Mouse (Mus musculus) olfactory bulb, adult 2 months (tissue): Measurements from ENCODE around the gene Lgals3bp. TPM values are rescaled to one million over a fixed set of nuclear protein-coding genes. Genes with fewer than 3 reads are reported as not detected.
"Not testable (repeated sequence)": the region's sequence is repeated elsewhere in the genome, so short reads cannot be mapped to it uniquely, and the experiment has no call there.

ENCODE experiments used
- H3K27ac ChIP-seq: fragments of 200-500 bp; 2 replicates; pipeline ENCODE4 v1.5.1; 2012; ENCODE audit warnings: low read depth, low read length; ENCODE audit not compliant: insufficient read depth
- H3K4me1 ChIP-seq: fragments of 200-500 bp; 2 replicates; pipeline ENCODE4 v1.6.1; 2012; ENCODE audit warnings: low read length; ENCODE audit not compliant: control insufficient read depth, insufficient read depth
- H3K4me3 ChIP-seq: fragments of 200-500 bp; 2 replicates; pipeline ENCODE4 v1.5.1; 2012; ENCODE audit warnings: mild to moderate bottlenecking, low read depth, low read length, moderate library complexity; ENCODE audit not compliant: insufficient read depth
- CTCF ChIP-seq: fragments of 200-500 bp; IDR thresholded peaks from 2 replicates; pipeline ENCODE4 v1.5.1; 2012; ENCODE audit warnings: low read depth, mild to moderate bottlenecking, low read length, moderate library complexity; ENCODE audit not compliant: insufficient read depth
- POLR2A ChIP-seq: fragments of 200-500 bp; IDR thresholded peaks from 2 replicates; pipeline ENCODE4 v1.6.1; 2012; ENCODE audit warnings: mild to moderate bottlenecking, low read depth, low read length, moderate library complexity; ENCODE audit not compliant: insufficient read depth
- WGBS: fragments of 180-500 bp; shearing (Covaris S2); methylation state at CpG from one replicate; pipeline ENCODE4 v1.1.7; 2018; 5-methylcytosine and 5-hydroxymethylcytosine counted together
- polyA plus RNA-seq: library from polyadenylated mRNA; stranded (reverse); fragments of >200 nt; gene quantifications from 2 replicates; pipeline ENCODE4 v1.2.4, GENCODE M21; 2012; ENCODE audit warnings: low replicate concordance; ENCODE audit not compliant: missing spikeins, insufficient read depth, insufficient read length

The Lgals3bp gene
- polyA plus RNA-seq, 1 experiment: not detected

DNA sequence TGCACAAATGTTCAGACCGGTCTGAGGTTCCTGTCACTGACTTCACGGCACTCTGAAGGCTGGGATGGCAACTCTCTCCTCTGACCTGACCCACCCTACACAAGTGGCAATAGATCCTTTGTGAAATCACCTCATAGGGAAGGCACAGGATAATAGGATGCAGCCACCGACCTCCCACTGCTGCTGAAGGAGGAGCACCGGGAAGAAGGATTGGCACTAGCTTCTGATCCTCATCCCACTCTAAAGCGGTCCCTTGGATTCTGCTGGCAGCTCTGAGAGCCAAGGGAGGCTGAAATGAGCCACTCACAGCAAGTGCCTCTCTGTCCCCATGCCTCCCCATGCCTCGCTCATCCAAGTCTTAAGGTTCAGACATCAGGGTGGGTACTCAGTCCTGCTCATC is 7.4 kb downstream of the Lgals3bp start:
- WGBS: 62% methylated on average over 6 of the region's 6 CpGs
- TF ChIP-seq CTCF (no peak), POLR2A (no peak)
- H3K4me1 ChIP-seq: no peaks in the 10 kb centered on the region
- H3K4me3 ChIP-seq: no peak overlapping the region
- H3K27ac ChIP-seq: no peak overlapping the region

DNA sequence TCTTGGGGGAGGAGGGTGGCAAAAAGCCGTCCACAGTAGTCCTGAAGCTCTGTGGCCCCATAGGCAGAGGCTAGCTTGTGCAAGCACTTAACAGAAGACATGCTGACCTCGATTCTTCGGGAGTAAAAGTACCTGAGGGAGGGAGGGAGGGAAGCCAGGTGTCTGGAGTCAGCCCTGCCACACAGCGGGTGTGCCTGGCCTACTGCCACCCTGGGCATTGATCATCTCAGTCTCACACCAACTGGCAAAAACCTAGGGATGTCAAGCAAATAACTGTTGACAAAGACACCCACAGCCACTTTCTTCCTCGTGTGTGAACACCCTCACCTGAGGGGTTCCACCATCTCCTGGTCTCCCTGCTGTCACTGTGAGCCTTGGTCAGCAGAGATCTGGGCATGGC is 7.9 kb downstream of the Lgals3bp start:
- 80% methylated on average over 5 of the region's 5 CpGs for WGBS
- Histone ChIP-seq H3K4me3 (no peak overlapping the region), H3K4me1 (no peaks in the 10 kb centered on the region), H3K27ac (no peak overlapping the region)
- TF ChIP-seq POLR2A (no peak), CTCF (no peak)

DNA sequence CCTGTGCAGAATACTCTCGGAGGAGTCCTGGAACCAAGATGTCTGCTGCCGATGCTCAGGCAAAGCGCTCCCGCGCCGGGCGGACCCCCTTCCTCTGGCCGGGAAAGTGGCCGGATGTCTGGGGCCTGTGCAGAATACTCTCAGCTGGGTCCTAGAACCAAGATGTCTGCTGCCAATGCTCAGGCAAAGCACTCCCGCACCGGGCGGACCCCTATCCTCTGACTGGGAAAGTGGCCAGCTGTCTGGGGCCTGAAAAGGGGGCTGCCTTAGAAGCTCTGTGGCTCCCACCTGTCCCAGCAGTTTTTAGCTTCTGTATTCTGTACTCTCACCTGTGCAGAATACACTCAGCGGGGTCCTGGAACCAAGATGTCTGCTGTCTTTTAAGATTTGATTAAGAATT is 14.1 kb downstream of the Lgals3bp start:
- not testable (repeated sequence) for H3K4me1 ChIP-seq, H3K4me3 ChIP-seq, H3K27ac ChIP-seq
- WGBS: 87% methylated on average over 13 of the region's 13 CpGs

DNA sequence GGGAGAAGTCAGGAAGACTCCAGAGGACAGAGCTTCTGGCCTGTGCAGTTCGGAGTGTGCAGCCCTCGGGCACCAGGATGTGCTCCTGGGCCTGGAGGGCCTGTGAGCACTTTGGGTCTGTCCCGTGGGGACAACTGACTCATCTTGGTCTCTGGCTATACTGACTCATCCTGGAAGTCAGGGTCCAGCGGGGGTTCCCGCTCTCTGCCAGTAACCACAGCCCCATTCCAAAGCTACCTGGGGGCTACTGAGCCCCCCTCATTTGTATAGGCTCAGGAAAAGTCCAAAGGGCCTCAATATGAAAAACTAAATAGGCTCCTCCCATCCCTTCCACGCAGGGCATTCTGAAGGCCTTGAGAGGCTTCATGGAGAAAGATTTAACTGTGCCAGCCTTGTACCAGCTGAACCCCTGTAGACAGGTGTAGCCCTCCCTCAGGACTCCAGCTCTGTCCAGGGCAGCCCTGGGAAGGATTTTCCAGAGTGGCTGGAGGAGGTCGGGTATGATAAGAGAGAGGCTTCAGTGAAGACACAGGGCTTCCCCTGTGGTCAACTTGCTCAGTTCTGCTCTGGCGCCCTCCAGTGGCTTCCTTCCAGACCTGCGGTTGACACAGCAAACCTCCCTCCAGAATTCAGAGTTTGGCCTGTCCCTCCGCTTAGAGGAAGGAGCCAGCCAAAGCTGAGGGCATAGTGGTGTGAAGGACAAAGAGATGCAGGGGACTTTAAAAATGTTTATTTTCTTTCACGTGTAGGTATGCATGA is 22.5 kb downstream of the Lgals3bp start:
- Histone ChIP-seq H3K27ac (no peak overlapping the region), H3K4me1 (peaks cover 13% of the 10 kb centered on the region), H3K4me3 (no peak overlapping the region)
- WGBS: 40% methylated on average over 11 of the region's 11 CpGs
- TF ChIP-seq CTCF (peak; percentile 77; the same call in 1 of the 2 replicates), POLR2A (no peak)

DNA sequence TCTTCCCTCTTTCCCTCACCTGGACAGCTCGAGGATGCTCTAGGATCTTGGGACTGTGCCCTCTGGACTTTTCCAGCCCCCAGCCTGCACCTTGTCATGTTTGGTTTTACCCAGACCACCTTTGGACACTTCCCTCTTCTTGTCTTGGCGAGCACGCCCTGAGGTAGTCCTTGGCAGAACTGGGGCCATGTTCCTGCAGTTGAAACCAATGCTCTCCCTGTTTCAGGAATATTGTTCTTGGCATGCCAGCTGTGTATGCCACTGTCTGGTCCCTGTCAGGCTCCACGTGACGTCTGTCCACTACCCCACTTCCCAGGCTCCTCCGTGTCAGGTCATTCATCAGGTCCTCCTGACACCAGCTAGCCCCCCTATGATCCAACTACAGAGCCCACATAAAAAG is 23.2 kb downstream of the Lgals3bp start:
- Histone ChIP-seq H3K4me3 (no peak overlapping the region), H3K27ac (no peak overlapping the region), H3K4me1 (peaks cover 13% of the 10 kb centered on the region)
- 93% methylated on average over 6 of the region's 6 CpGs for WGBS
- no peak for TF ChIP-seq CTCF
- no peak for TF ChIP-seq POLR2A

DNA sequence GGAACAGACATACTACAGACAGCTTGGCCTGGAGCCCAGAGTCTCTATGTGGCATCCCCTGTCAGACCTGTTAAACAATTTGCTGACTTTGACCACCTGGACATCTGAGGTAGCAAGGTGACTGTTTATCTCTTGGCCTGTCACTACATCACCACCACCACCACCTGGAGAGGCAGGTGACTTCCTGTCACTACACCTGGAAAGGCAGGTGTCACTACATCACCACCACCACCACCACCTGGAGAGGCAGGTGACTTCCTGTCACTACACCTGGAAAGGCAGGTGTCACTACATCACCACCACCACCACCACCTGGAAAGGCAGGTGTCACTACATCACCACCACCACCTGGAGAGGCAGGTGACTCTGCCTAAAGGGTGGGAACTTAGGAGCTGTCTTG is 25.6 kb downstream of the Lgals3bp start:
- H3K27ac ChIP-seq, H3K4me3 ChIP-seq: not testable (repeated sequence)
- H3K4me1 ChIP-seq: peaks cover 13% of the 10 kb centered on the region

DNA sequence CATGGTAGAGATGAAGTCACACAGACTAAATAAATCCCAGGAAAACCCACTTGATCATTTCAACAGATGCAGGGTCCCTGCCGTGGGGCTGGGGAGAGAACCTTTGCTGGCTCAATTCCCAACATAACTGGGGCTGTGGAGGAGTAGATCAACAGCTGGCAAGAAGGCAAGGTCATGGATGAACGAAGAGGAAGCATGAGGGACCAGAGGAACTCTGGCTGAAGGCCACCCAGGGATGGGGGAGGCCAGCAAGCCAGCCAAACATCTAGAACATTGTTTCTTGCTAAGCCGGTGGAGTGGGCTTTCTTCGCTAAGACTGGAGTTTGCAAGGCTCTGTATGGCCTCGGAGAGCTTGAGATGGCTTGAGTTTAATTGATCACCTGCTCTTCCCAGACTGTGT is 26.0 kb downstream of the Lgals3bp start:
- WGBS: 74% methylated on average over 5 of the region's 5 CpGs
- Histone ChIP-seq H3K4me1 (peaks cover 13% of the 10 kb centered on the region), H3K27ac (no peak overlapping the region), H3K4me3 (no peak overlapping the region)
- TF ChIP-seq POLR2A (no peak), CTCF (no peak)

DNA sequence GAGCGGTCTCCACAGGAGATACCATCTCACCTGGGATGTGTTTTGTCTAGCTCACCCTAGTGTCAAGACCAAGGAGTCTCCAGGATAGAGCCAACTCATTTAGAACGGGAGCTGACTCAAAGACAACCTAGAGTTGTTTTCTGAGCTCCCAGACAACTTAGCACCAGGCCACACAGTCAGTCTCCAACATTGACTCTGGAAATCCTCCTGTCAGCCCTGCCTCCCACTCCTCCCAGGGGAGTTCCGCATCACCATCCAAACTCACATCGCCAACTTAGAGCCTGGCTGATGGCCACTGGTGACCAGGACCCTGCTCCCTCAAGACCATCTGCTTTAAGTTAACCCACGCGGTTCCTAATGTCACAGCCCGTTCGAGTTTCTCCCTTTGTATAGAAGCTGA is 26.4 kb downstream of the Lgals3bp start:
- no peak overlapping the region for H3K4me3 ChIP-seq
- 89% methylated on average over 8 of the region's 8 CpGs for WGBS
- TF ChIP-seq CTCF (no peak), POLR2A (no peak)

DNA sequence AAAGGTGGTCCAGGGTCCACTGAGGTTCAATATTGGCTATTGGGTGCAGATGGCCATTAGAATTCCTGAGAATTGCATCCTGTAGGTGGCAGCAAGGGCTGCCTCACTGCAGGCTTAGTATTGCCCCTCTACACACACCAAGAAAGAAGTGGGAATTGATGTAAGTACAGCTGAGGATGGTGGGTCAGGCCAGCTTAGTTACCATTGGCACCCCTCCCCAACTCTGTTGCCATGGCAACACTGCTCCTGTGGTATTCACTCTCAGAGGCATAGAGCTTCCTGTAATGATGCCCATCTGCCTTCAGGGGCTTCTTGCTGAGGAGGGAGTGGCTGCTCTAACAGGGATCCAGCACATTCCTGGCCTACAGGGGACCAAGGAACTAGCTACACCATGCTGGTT is 26.9 kb downstream of the Lgals3bp start:
- TF ChIP-seq POLR2A: no peak
- TF ChIP-seq CTCF: no peak
- Histone ChIP-seq H3K4me3 (no peak overlapping the region), H3K27ac (no peak overlapping the region), H3K4me1 (peaks cover 13% of the 10 kb centered on the region)

More for the DNA sequence above, 26.4 kb downstream of the Lgals3bp start:
- no peak overlapping the region for H3K27ac ChIP-seq
- peaks cover 13% of the 10 kb centered on the region for H3K4me1 ChIP-seq

DNA sequence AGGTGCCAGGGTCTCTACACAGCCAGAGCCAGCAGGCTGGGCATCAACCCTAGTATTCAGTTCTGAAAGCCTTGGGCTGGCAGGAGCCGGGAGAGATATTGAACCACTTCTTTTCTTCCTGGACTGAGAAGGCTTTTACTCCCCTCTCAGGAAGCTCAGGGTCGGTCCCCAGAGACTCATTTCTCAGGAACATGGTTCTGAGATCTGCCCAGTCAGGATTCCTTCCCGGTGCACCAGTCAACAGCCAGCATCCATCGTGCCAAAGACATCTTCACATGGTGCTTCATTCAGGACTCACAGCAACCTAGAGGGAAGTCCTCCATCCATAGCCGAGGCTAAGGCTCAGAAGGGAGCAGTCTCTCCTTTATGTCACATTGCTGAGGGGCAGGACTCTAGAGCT is 27.4 kb downstream of the Lgals3bp start:
- Histone ChIP-seq H3K27ac (no peak overlapping the region), H3K4me3 (no peak overlapping the region), H3K4me1 (peaks cover 12% of the 10 kb centered on the region)
- TF ChIP-seq POLR2A (no peak), CTCF (no peak)
- WGBS: 60% methylated on average over 5 of the region's 5 CpGs
